Mouse (Mus musculus) spleen, postnatal 4 days (tissue): ENCODE measurements around the gene Clhc1.
A peak's percentile ranks its signal among the peaks of the same experiment; 100 is the strongest.

Experiments used
- DNase-seq, 2 experiments: peaks; one replicate each; pipeline ENCODE4 v3.0.0; 2022; ENCODE audit warnings: low spot score in 2 of 2

The Clhc1 gene

DNA sequence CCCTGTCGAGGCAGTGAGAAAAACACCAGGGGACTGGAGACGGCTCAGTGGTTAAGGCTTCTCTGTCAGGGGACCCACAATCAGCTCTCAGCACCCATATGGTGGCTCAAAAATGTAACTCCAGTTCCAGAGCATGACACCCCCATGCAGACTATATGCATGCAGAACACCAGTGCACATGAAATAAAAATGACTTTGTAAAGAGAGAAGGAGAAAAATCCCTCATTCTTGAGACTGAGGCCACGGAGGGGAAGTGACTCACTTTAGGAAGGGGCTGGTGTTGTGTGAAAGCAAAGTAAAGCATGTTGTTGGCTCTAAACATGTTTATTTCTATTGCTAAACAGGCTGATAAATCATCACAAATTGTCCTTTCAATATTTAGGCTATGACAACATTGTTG lies 13.2 kb downstream of the Clhc1 start:
- no peak for DNase-seq

DNA sequence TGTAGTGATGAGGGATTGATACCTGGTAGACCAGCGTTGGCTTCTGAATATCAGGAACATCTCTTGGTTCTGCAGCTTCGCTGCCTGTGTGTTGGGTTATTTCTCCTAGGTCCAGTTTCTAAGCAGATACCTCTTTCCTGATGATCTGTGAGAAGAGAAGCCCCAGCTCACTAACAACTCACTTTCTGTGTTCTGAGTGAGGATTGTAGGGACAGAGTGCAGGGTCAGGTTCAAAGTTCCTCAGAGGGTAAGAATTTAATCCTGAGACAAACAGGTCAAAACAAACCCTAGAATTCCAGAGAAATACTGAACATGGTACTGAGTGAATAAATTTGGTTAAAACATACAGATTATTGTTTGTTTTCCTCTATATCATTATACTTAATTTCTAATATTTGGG lies 15.7 kb downstream of the Clhc1 start:
- no peak for DNase-seq

DNA sequence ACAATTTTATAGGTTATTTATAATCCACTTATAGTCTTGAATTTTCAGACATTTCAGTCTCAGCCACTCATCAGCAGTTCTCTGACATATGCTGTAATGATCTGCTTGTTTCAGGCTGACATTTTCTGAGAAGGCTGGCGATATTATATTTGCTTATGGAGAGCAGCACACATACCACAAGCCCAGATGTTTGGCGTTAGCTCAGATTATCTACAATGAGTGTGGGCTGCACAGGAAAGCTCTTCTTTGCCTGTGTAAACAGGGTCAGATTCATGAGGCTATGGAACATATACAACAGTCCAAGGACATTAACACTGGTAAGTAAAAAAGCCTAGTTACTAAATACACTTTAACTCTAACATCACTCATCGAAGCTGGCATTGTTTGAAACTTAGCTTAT lies 23.8 kb downstream of the Clhc1 start:
- no peak for DNase-seq

DNA sequence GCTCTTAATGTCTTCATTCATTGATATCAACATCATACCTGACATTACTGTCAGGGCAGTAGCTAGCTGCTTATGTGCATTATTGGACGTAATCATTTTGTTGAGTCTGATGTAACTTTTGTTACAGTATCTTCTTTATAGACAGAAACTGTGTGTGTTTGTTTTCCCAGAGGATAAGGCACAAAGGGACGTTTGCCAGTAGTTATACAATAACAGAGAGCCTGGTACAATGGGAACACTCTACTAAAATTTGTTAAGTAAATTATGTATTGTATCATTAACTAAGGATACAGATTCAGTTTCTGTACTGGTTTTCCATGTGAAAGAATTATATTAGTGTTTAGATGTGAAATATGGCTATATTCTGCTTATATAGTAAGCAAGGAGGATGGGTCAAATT lies 24.9 kb downstream of the Clhc1 start:
- no peak for DNase-seq

DNA sequence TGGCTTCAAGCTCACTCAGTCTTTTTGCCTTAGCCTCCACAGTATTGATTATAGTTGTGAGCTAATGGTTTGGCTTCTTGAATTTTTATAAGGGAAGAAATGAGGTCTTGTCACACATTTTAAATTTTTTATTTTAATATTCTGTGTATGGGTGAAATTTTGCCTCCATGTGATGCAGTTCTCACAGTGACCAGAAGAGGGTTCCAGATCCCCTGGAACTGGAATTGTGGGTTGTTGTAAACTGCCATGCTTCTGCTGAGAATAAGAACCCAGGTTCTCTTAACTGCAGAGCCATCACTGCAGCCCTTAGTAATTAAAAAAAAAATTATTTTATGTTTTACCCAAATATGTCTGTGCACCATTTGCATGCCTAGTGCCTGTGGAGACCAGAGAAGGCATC lies 31.9 kb downstream of the Clhc1 start:
- no peak for DNase-seq

DNA sequence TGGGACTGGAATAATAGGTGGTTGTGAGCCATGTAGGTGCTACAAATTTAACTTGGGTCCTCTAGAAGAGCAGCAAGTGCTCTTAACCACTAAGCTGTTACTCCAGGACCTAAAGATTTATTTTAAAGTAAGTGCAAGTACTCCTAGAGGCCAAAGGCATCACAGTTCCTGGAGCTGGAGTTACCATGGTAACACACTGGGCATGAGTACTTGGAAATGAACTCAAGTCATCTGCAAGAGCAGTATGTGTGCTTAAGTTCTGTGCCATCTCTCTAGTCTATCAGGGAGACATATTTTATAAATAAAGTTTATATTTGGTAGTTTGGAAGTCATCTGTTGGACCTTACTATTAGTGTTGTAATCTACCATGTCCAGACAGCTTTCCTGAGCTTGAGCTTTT lies 47.5 kb downstream of the Clhc1 start:
- no peak for DNase-seq

DNA sequence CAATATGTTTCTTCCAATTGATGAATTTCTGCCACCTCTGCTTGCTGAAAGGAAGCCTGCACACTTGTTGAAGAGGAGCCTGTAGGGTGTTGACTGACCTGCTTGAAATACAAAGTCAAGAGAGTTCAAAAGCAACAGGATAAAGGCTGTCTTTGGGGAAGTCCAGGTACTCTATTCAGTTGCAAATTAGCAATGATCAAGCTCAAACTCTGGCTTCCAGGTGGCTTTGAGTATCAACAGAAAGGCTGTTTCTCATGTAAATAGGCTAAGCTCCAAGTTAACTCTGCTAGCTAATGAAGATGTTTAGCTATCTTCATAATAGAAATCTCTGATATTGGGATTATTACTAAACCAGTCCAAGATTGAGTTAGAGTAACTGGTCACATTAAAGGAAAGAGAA lies 49.4 kb downstream of the Clhc1 start:
- no peak for DNase-seq

DNA sequence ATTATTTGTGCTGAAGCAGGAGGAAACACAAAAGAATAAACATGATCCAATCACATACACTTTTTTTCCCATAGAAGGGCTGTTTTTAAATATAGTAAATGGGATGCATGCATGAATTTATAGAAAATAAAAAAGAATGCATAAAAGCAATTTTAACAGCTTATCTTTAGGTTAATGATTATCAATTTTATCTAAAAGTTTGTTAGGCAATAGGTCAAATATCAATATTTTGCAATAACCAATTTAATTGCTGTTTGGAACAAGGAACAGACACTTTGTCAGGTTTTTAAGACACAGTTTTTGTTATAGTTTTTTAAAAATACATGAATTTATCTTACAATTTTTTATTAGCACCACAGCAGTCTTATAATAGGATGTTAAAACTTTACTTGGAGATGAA lies 51.2 kb downstream of the Clhc1 start:
- DNase-seq = no peak

DNA sequence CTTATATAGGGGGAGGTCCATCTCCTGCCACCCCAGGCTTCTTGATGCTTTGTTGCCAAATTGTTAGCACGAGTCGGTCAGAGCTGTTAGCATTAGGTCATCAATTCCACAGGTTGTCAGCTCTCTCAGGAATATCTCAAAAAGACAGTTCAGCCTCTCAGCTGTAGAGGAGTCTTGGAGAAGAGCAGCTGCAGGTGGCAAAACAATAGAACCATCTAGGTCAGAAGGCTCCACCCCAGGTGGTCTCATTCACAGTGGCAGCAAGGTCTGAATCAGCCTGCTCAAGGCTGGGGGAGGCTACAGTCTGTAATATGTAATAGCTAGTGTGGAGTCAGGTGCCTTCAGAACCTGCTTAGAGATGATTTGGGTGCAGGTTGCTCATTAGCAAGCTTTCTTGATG lies 55.8 kb downstream of the Clhc1 start:
- DNase-seq = peak in 1 of 2 experiments; percentile 13

DNA sequence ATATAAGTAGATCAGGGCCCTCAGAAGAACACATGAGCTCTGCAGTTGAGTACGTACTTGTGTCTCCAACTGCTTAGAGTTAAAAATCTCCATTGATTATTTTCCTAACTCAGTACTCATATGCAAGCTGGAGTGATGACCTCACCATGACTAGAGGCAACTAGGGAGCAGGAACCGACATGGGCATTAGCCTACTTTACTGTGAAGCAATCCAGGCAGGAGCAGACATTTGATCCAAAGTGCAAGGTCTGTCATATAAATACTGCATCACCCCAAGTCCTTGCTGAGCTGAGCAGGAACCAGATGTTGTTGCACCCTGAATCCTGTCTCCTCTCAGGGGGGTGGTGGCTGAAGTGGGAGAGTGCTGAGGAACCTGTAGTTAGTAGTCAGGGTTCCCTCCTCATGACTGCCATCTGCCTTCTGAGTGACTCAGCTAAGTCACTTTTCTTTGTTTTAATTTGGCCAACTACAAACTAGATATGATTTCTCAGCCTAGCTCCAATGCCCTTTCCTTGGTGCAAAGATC lies 59.8 kb downstream of the Clhc1 start:
- DNase-seq = peak in 1 of 2 experiments; percentile 38

DNA sequence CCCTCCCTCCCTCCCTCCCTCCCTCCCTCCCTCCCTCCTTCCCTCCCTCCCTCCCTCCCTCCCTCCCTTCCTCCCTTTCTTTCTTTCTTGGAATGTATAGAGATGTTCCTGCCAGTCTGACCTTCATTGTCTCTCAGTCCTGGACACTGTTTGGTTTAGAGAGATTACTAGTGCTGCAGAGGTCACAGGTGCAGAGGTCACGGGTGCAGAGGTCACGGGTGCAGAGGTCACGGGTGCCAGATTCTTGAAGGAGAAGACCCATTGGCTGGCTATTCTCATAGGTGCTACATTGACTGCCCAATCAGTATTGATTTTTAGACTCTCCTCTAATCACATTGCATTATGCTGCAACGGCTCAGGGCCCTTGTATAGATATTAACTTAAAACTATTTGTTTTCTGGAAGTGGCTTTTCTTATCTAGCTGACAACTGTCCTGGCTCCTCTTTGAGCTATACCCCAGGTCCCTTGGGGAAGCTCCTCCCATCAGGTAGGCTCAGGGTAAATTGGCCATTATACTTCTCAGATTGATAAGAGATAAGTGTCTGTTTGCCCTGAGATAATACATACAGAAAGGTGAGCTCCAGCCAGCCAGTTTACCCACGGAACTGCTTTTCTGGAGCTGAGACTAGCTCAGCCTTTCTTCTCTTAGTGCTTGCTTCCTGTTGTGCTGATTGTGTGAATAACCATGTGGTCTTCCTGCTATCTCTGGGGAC lies 62.2 kb downstream of the Clhc1 start:
- no peak for DNase-seq

DNA sequence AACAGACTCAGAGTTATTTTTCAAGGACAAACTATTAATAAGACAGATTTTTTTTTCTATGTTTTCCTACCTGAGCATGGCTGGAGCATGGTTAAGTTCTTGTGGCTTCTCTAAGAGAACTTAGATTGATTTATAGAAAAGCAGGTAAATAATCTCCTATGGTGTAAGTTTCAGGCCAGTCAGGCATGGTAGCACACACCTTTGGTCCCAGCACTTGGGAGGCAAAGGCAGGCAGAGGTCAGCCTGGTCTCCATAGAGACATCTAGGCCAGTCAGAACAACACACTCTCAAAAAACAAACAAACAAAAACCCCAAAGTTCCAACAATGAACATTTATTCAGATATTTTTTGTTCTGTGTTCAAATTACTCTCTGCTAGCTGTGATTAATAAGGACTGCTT lies 64.3 kb downstream of the Clhc1 start:
- DNase-seq = no peak

DNA sequence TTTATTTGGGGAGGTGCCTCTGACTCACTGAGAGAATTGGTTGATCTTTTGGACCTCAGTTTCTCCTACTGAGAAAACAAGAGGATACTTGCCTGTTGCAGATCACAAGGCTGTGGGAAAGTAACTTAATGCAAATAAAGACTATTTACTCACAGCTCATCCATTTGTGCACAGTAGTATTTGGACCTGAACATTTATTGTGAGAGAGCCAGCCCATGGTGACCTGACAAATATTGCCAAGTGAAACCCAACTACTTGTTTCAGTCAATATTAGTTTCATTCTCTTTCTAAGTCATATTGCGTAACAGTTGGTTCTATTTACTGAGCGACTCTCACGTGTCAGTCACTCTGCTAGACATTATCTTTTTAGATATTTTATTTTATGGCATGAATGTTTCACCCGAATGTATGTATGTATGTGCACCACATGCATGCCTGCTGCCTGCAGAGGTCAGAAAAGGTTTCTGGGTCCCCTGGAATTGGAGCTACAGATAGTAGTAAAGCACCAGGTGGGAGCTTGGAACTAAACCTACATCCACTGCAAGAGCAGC lies 65.5 kb downstream of the Clhc1 start:
- no peak for DNase-seq

DNA sequence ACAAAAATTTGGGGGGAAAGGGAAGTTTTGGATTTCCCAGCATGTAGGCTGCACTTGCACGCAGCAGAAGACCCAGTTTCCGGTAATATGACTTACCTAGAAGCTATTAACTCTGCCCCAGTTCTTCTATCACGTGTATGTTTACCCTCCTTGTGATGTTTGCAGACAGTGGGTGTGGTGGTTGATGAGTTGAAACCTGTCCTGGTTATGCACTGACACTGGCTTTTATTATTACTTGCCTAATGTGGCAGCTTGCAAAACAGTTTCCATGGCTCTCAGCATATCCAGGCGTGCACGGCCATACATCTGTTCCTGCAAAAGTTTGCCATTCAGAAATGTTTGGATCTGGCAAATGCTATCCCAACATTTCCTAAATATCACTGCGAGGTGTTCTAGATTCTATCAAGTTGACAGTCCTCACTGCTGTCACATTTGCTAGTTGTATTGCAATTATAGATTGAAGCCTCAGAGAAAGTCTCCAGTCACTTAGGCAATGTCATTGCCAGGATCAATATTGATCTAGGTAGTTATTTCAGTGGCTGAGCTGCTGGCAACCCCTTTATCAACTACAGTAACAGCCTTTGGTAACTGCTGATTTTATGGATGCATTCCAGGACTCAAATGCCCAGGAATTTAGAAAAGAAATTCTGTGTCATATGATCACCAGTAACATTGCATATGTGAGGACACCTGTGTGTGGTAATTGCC lies 66.6 kb downstream of the Clhc1 start:
- DNase-seq = no peak

DNA sequence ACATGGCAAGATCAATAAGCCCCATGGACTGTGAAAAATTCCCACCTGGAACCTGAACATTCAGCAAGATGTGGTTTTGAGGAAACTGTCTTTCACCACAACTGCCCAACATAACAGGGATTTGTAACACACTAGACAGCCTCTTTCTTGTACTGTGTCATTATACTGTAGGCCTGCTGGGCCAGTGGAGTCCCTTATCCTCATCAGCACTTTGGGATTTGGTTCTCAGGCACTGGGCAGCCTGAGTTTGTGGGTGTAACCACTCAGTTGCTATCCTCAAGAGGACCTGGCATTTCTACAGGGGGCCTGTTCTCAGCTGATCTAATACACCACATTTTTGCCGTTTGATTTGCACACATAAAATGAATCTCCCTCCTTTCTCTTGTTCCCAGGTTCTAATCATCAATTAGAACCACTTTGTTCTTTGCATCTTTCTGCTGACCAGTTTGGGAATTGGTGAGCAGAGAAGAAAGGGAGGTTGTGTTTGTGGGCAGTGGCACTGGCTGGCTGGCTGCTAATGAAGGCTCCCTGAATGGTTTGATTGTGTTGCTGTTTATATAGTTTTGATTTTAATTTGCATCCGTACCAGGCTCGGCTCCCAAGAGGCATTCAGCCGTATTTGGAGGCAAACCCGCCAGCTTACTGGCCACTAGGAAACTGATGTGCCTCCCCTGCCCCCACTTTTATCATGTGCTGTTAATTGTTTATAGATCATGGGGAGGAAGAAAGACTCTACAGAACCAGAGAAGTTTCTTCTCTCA lies 74.5 kb downstream of the Clhc1 start:
- no peak for DNase-seq

DNA sequence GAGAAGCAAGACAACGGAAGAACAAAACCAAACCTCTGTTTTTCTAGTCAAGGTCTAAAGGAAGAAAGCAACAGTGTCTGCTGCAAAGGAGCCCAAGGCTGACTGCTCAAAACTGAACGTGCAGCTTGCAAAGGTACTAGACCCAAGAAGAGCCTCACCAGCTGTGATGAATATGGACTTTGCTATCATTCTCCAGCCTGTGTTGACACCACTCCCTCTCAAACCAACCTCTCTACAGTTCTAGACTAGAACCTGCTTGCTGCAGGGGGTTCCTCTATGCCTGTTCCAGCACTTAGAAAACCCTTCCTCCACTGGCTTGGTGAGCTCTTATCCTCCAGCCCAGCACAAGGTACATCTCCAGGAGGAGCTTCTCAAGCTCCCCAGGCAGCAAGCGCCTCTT lies 75.6 kb downstream of the Clhc1 start:
- DNase-seq = no peak

DNA sequence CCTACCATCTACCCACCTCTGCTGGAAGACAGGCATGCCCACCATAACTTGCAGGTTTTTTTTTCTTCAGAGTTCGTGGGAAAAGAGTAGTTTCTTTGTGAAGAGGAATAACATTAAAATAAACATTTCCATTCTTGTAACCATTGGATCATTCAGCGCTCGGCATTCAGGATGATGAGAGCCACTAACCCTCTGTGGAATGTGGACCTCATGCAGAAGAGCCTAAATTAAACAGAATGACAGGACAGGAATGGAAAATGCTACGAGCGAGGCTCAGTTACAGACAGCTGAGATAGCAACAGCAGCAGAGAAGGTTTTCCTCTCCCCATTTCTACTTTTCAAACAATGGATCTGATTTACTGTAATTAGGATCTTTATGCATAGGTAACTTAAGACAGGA lies 78.8 kb downstream of the Clhc1 start:
- no peak for DNase-seq

DNA sequence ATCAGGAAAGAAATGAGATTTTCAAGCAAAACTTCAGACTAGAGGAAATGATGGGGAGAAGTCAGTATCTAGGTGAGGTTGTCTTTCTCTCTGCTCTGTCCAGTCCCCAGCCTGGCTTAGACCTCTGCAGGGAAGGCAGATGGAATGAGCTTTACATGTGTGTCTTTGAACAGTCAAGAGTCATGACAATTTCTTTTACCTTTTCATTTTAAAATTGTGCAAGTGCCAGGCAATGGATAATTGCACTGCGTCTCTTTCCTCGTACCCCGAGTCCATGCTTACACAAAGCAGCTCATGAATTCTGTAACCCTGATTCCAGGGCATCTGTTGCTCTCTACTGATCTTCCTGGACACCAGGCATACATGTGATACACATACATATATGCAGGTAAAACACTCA lies 80.0 kb downstream of the Clhc1 start:
- no peak for DNase-seq
